Mouse (Mus musculus): ENCODE data around the gene Fam214b. TPM values are rescaled to one million over a fixed set of nuclear protein-coding genes. Genes with fewer than 3 reads are reported as not detected.

Gene Fam214b
- total and polyA plus RNA-seq, 2 experiments = 4.0 to 6.2 TPM

DNA sequence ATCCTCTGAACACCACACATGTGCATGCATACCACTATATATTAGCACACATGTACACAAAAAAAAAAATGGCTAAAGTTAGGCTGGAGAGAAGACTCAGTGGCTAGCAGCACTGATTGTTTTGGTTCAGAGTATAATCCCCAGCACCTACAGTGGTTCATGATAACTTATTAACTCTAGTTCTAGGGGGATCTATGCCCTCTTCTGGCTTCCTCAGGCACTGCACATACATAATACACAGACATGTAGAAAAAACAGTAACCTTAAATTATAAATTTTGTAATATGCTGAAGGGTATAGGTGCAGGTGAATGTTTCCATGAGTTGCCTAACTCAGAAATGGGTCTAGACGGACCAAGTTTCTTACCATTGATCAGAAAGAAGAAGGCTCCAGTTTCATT lies 57.7 kb downstream of the Fam214b start:
- WGBS = 91% methylated on average over 1 of the region's 1 CpGs
- DNase-seq (ENCODE audit: extremely low read depth, low read depth, low spot score) = no peak
- peaks cover 92% of the 10 kb centered on the region for H3K36me3 ChIP-seq (ENCODE audit: control insufficient read depth, insufficient read depth, low read length)

More for the DNA sequence above, 57.7 kb downstream of the Fam214b start:
- Histone ChIP-seq H3K9ac (ENCODE audit: low read depth, low read length) (no peak overlapping the region), H3K27me3 (ENCODE audit: control insufficient read depth, insufficient read depth, low read length) (no peaks in the 10 kb centered on the region), H3K4me3 (ENCODE audit: insufficient read depth, low read depth, low read length) (no peak overlapping the region), H3K79me2 (ENCODE audit: control insufficient read depth, insufficient read depth, low read length) (no peaks in the 10 kb centered on the region; the same call in 1 of the 2 replicates), H3K4me1 (ENCODE audit: control insufficient read depth, insufficient read depth, low read length) (no peaks in the 10 kb centered on the region), H3K27ac (replicated peaks; ENCODE audit: insufficient read depth, low read depth, low read length) (no peak overlapping the region)
- TF ChIP-seq POLR2A (IDR thresholded peaks at IDR 0.05; ENCODE audit: extremely low read depth, insufficient read depth, low read length) (no peak), CTCF (IDR thresholded peaks at IDR 0.05; ENCODE audit: low read depth, low read length) (no peak)

Other genes with a start within 250 kb of the Fam214b start
- gene Fam205a1, start 192.3 kb downstream of the Fam214b start, total RNA-seq (2014; rRNA removed) = not detected in 2 replicates
- not detected in 2 replicates for gene Fam205a1, start 192.3 kb downstream of the Fam214b start, polyA plus RNA-seq (2012; rRNA removed)
- gene Gm12394, start 189.4 kb downstream of the Fam214b start, total RNA-seq (2014; rRNA removed) = not detected in 2 replicates
- not detected in 2 replicates for gene Gm12394, start 189.4 kb downstream of the Fam214b start, polyA plus RNA-seq (2012; rRNA removed)
- gene Fam205c, start 172.0 kb downstream of the Fam214b start, total RNA-seq (2014; rRNA removed) = not detected in 2 replicates
- not detected in 2 replicates for gene Fam205c, start 172.0 kb downstream of the Fam214b start, polyA plus RNA-seq (2012; rRNA removed)
- gene Phf24, start 129.6 kb downstream of the Fam214b start, total RNA-seq (2014; rRNA removed) = 0.18 and 0.20 TPM in 2 replicates
- 0.05 and 0.13 TPM in 2 replicates for gene Phf24, start 129.6 kb downstream of the Fam214b start, polyA plus RNA-seq (2012; rRNA removed)
- 0.83 and 1.7 TPM in 2 replicates for gene Dnajb5, start 96.4 kb downstream of the Fam214b start, total RNA-seq (2014; rRNA removed)
- 2.8 TPM in 2 replicates for gene Dnajb5, start 96.4 kb downstream of the Fam214b start, polyA plus RNA-seq (2012; rRNA removed)
- not detected in 2 replicates for gene 1700022I11Rik, start 76.6 kb downstream of the Fam214b start, total RNA-seq (2014; rRNA removed)
- not detected in 2 replicates for gene 1700022I11Rik, start 76.6 kb downstream of the Fam214b start, polyA plus RNA-seq (2012; rRNA removed)
- gene Vcp, start 45.7 kb downstream of the Fam214b start, total RNA-seq (2014; rRNA removed) = 182 and 216 TPM in 2 replicates
- gene Vcp, start 45.7 kb downstream of the Fam214b start, polyA plus RNA-seq (2012; rRNA removed) = 157 and 163 TPM in 2 replicates
- gene Fancg, start 35.7 kb downstream of the Fam214b start, total RNA-seq (2014; rRNA removed) = 1.2 and 2.1 TPM in 2 replicates
- 2.2 and 2.9 TPM in 2 replicates for gene Fancg, start 35.7 kb downstream of the Fam214b start, polyA plus RNA-seq (2012; rRNA removed)
- gene Pigo, start 20.4 kb downstream of the Fam214b start, total RNA-seq (2014; rRNA removed) = 6.9 and 7.2 TPM in 2 replicates
- gene Pigo, start 20.4 kb downstream of the Fam214b start, polyA plus RNA-seq (2012; rRNA removed) = 11.0 and 14.0 TPM in 2 replicates
- gene Stoml2, start 14.5 kb downstream of the Fam214b start, total RNA-seq (2014; rRNA removed) = 92.2 and 108 TPM in 2 replicates
- 88.7 and 106 TPM in 2 replicates for gene Stoml2, start 14.5 kb downstream of the Fam214b start, polyA plus RNA-seq (2012; rRNA removed)
- 3.7 and 5.8 TPM in 2 replicates for gene Unc13b, start 12.7 kb upstream of the Fam214b start, total RNA-seq (2014; rRNA removed)
- 0.75 and 2.6 TPM in 2 replicates for gene Unc13b, start 12.7 kb upstream of the Fam214b start, polyA plus RNA-seq (2012; rRNA removed)
- gene Atp8b5, start 220.9 kb upstream of the Fam214b start, total RNA-seq (2014; rRNA removed) = 0.13 and 0.28 TPM in 2 replicates
- 0.44 and 0.47 TPM in 2 replicates for gene Atp8b5, start 220.9 kb upstream of the Fam214b start, polyA plus RNA-seq (2012; rRNA removed)

Data from liver, adult 2 months (tissue).